Mouse (Mus musculus): ENCODE results near the gene Rngtt.

DNA sequence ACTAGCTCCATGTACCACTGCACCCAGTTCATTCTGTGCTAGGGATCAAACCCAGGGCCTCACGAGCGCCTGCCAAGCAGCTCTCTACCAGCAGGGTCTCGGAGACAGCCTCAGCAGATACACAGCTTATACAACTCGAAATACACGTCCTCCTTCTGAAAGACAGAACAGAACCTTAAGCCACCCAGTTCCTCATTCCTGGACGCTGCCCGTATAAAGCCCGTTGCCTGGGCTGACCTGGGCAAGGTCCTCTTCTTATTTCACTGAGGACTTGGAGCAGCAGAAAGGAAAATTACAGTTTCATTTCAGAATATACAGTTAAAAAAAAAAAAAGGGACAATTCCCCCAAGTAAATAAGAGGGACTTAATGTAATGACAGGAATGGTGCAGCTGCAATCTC lies 24.7 kb upstream of the Rngtt start:
- TF ChIP-seq CTCF (IDR thresholded peaks at IDR 0.05; ENCODE audit: insufficient read depth, low read depth, low read length) (no peak), POLR2A (IDR thresholded peaks at IDR 0.05; ENCODE audit: insufficient read depth, low read depth, low read length) (no peak)

All from olfactory bulb, adult 2 months (tissue).